ENCODE assay signal across 14 mouse cellular contexts in genomic region chr6:140299653-140300052, GRCm38 (mm10).
DNase-seq lines count a peak whose midpoint lies in the region; ATAC-seq lines count a peak whose summit lies in the region.
"Had no signal": no experiment of that assay in that cellular context is flagged by ENCODE, and none has a peak within 500 bp of the region (broad histone marks: within the 10 kb centered on the region; RNA-seq: fewer than 3 reads in every experiment).

No protein-coding gene starts in this region.

- peak; percentile 25 for DNase-seq in embryo, embryonic 11 days
- no peak for DNase-seq in embryo, embryonic 10 days (ENCODE audit: low spot score)
- no peak for DNase-seq in neural tube, embryonic 11.5 days (ENCODE audit: low spot score)
- no peak for DNase-seq in ovary, postnatal 10 days (ENCODE audit: low spot score)
- DNase-seq: cerebellum, postnatal 14 days; right cerebral cortex, postnatal 4 days; thymus, adult 18-20 months had no signal

- no peaks in the 10 kb centered on the region for H3K9me3 ChIP-seq in intestine, embryonic 15.5 days
- H3K9me3 ChIP-seq in intestine, embryonic 16.5 days (ENCODE audit: control insufficient read depth, low read length): no peaks in the 10 kb centered on the region
- H3K9me3 ChIP-seq in neural tube, embryonic 11.5 days (ENCODE audit: control insufficient read depth, low read length): no peaks in the 10 kb centered on the region
- H3K9me3 ChIP-seq in neural tube, embryonic 15.5 days (replicated peaks): no peaks in the 10 kb centered on the region
- H3K9me3 ChIP-seq in stomach, embryonic 16.5 days (replicated peaks; ENCODE audit: control insufficient read depth, low read length): no peaks in the 10 kb centered on the region
- H3K9me3 ChIP-seq: hindbrain, embryonic 15.5 days; midbrain, embryonic 10.5 days had no signal

- no peak overlapping the region for H3K9ac ChIP-seq in intestine, embryonic 15.5 days
- no peak overlapping the region for H3K9ac ChIP-seq in intestine, embryonic 16.5 days (ENCODE audit: low read depth, low read length)
- H3K9ac ChIP-seq in neural tube, embryonic 11.5 days (ENCODE audit: low read length): no peak overlapping the region
- H3K9ac ChIP-seq in neural tube, embryonic 15.5 days (replicated peaks): no peak overlapping the region
- no peak overlapping the region for H3K9ac ChIP-seq in stomach, embryonic 16.5 days (ENCODE audit: low read length)
- H3K9ac ChIP-seq: hindbrain, embryonic 15.5 days had no signal

- no peak overlapping the region for H3K4me3 ChIP-seq in intestine, embryonic 15.5 days (replicated peaks)
- H3K4me3 ChIP-seq in intestine, embryonic 16.5 days (ENCODE audit: low read length): no peak overlapping the region
- H3K4me3 ChIP-seq in neural tube, embryonic 11.5 days (ENCODE audit: low read depth, low read length): no peak overlapping the region
- H3K4me3 ChIP-seq in neural tube, embryonic 15.5 days (replicated peaks): no peak overlapping the region
- H3K4me3 ChIP-seq in stomach, embryonic 16.5 days (replicated peaks; ENCODE audit: low read length): no peak overlapping the region
- H3K4me3 ChIP-seq: hindbrain, embryonic 15.5 days; midbrain, embryonic 10.5 days had no signal

- 0 out of 2 replicates have a peak, but pooled peaks cover 6% of the 10 kb centered on the region for H3K4me1 ChIP-seq in intestine, embryonic 15.5 days (replicated peaks)
- H3K4me1 ChIP-seq in intestine, embryonic 16.5 days (ENCODE audit: control insufficient read depth, insufficient read depth, low read length): no peaks in the 10 kb centered on the region
- H3K4me1 ChIP-seq in neural tube, embryonic 11.5 days (ENCODE audit: control insufficient read depth, insufficient read depth, low read length): 0 out of 2 replicates have a peak, but pooled peaks cover 2% of the 10 kb centered on the region
- H3K4me1 ChIP-seq in neural tube, embryonic 15.5 days: peaks cover 20% of the 10 kb centered on the region
- peaks cover 5% of the 10 kb centered on the region; the same call in 1 of the 2 replicates for H3K4me1 ChIP-seq in stomach, embryonic 16.5 days (ENCODE audit: control insufficient read depth, insufficient read depth, low read length)

- ATAC-seq in intestine, embryonic 15.5 days: peak; percentile 61
- no peak for ATAC-seq in intestine, embryonic 16.5 days
- ATAC-seq in neural tube, embryonic 11.5 days (ENCODE audit: insufficient read depth, low FRiP score, low TSS enrichment): 0 out of 2 replicates have a peak, but pooled peaks have one; percentile 33
- no peak for ATAC-seq in neural tube, embryonic 15.5 days (ENCODE audit: low FRiP score)
- ATAC-seq in stomach, embryonic 16.5 days (ENCODE audit: insufficient read depth, low FRiP score): no peak

- H3K4me2 ChIP-seq in intestine, embryonic 15.5 days (replicated peaks): no peak overlapping the region
- no peak overlapping the region for H3K4me2 ChIP-seq in intestine, embryonic 16.5 days (ENCODE audit: low read depth, low read length)
- no peak overlapping the region for H3K4me2 ChIP-seq in neural tube, embryonic 11.5 days (ENCODE audit: low read depth)
- H3K4me2 ChIP-seq in neural tube, embryonic 15.5 days: no peak overlapping the region
- no peak overlapping the region for H3K4me2 ChIP-seq in stomach, embryonic 16.5 days (ENCODE audit: low read depth, low read length)
- H3K4me2 ChIP-seq: hindbrain, embryonic 15.5 days; liver, embryonic 11.5 days had no signal

- H3K27me3 ChIP-seq in intestine, embryonic 15.5 days (replicated peaks): no peaks in the 10 kb centered on the region
- no peaks in the 10 kb centered on the region for H3K27me3 ChIP-seq in intestine, embryonic 16.5 days (replicated peaks; ENCODE audit: control insufficient read depth, insufficient read depth, low read length)
- no peaks in the 10 kb centered on the region for H3K27me3 ChIP-seq in neural tube, embryonic 11.5 days (ENCODE audit: control insufficient read depth, insufficient read depth, low read length)
- H3K27me3 ChIP-seq in neural tube, embryonic 15.5 days (replicated peaks): no peaks in the 10 kb centered on the region
- no peaks in the 10 kb centered on the region for H3K27me3 ChIP-seq in stomach, embryonic 16.5 days (ENCODE audit: control insufficient read depth, insufficient read depth, low read length)
- H3K27me3 ChIP-seq: hindbrain, embryonic 15.5 days had no signal

- H3K27ac ChIP-seq in intestine, embryonic 15.5 days: peak overlapping the region; percentile 40; the same call in 1 of the 2 replicates
- no peak overlapping the region for H3K27ac ChIP-seq in intestine, embryonic 16.5 days (ENCODE audit: low read length)
- H3K27ac ChIP-seq in neural tube, embryonic 11.5 days (ENCODE audit: low read depth, low read length): no peak overlapping the region
- no peak overlapping the region for H3K27ac ChIP-seq in neural tube, embryonic 15.5 days (replicated peaks)
- peak overlapping the region; percentile 7; the same call in 1 of the 2 replicates for H3K27ac ChIP-seq in stomach, embryonic 16.5 days (ENCODE audit: low read length)
- H3K27ac ChIP-seq: midbrain, embryonic 10.5 days had no signal

- 46% methylated on average over 7 of the region's 7 CpGs for WGBS in intestine, embryonic 15.5 days
- 50% methylated on average over 7 of the region's 7 CpGs for WGBS in intestine, embryonic 16.5 days
- 62% methylated on average over 7 of the region's 7 CpGs for WGBS in neural tube, embryonic 11.5 days
- WGBS in neural tube, embryonic 15.5 days: 41% methylated on average over 7 of the region's 7 CpGs
- WGBS in stomach, embryonic 16.5 days: 47% methylated on average over 7 of the region's 7 CpGs

- H3K36me3 ChIP-seq in intestine, embryonic 15.5 days: no peaks in the 10 kb centered on the region
- no peaks in the 10 kb centered on the region for H3K36me3 ChIP-seq in intestine, embryonic 16.5 days (ENCODE audit: control insufficient read depth, insufficient read depth, low read length)
- no peaks in the 10 kb centered on the region for H3K36me3 ChIP-seq in neural tube, embryonic 11.5 days (ENCODE audit: control insufficient read depth, insufficient read depth, low read length)
- H3K36me3 ChIP-seq in neural tube, embryonic 15.5 days: no peaks in the 10 kb centered on the region
- no peaks in the 10 kb centered on the region for H3K36me3 ChIP-seq in stomach, embryonic 16.5 days (ENCODE audit: control insufficient read depth, insufficient read depth, low read length)
- H3K36me3 ChIP-seq: hindbrain, embryonic 15.5 days; midbrain, embryonic 10.5 days had no signal

Comparison
In these comparisons a context has a peak if more than half of its experiments do, and no peak if none do; other contexts are left out.
1. ATAC-seq: peak in intestine, embryonic 15.5 days (single experiment) and neural tube, embryonic 11.5 days (single experiment); none in intestine, embryonic 16.5 days (single experiment), neural tube, embryonic 15.5 days (single experiment) and stomach, embryonic 16.5 days (single experiment).
2. H3K27ac ChIP-seq: peak in intestine, embryonic 15.5 days (single experiment) and stomach, embryonic 16.5 days (single experiment); none in intestine, embryonic 16.5 days (single experiment), neural tube, embryonic 11.5 days (single experiment) and neural tube, embryonic 15.5 days (single experiment).